Mouse (Mus musculus): Measurements from ENCODE around the gene Aldh1a2.

Gene Aldh1a2

GRCm38 (mm10) chr9:71216036-71216995, 727 bp downstream of the Aldh1a2 start:
- peak; percentile 17 for DNase-seq

- DNase-seq: no peak
Measured at GRCm38 (mm10) chr9:71216996-71217792, 1.6 kb downstream of the Aldh1a2 start.

GRCm38 (mm10) chr9:71217793-71218095, 2.2 kb downstream of the Aldh1a2 start:
- DNase-seq: no peak

GRCm38 (mm10) chr9:71219161-71219560, 3.6 kb downstream of the Aldh1a2 start:
- DNase-seq: no peak

GRCm38 (mm10) chr9:71220401-71220800, 4.8 kb downstream of the Aldh1a2 start:
- no peak for DNase-seq

GRCm38 (mm10) chr9:71227226-71227970, 11.8 kb downstream of the Aldh1a2 start:
- DNase-seq: no peak

- no peak for DNase-seq
Measured at GRCm38 (mm10) chr9:71230011-71230410, 14.4 kb downstream of the Aldh1a2 start.

GRCm38 (mm10) chr9:71236540-71236939, 21.0 kb downstream of the Aldh1a2 start:
- DNase-seq: peak; percentile 52

GRCm38 (mm10) chr9:71239926-71240325, 24.3 kb downstream of the Aldh1a2 start:
- DNase-seq: no peak

- DNase-seq: no peak
Measured at GRCm38 (mm10) chr9:71241515-71242411, 26.2 kb downstream of the Aldh1a2 start.

- DNase-seq: no peak
Measured at GRCm38 (mm10) chr9:71242412-71242781, 26.8 kb downstream of the Aldh1a2 start.

- no peak for DNase-seq
Measured at GRCm38 (mm10) chr9:71254380-71254779, 38.8 kb downstream of the Aldh1a2 start.

GRCm38 (mm10) chr9:71262711-71263110, 47.1 kb downstream of the Aldh1a2 start:
- DNase-seq: peak; percentile 31

GRCm38 (mm10) chr9:71269711-71270110, 54.1 kb downstream of the Aldh1a2 start:
- peak; percentile 35 for DNase-seq

GRCm38 (mm10) chr9:71270205-71270604, 54.6 kb downstream of the Aldh1a2 start:
- peak; percentile 9 for DNase-seq

GRCm38 (mm10) chr9:71276149-71276721, 60.6 kb downstream of the Aldh1a2 start:
- DNase-seq: no peak

GRCm38 (mm10) chr9:71278741-71279140, 63.2 kb downstream of the Aldh1a2 start:
- DNase-seq: no peak

GRCm38 (mm10) chr9:71283156-71283555, 67.6 kb downstream of the Aldh1a2 start:
- DNase-seq: no peak

GRCm38 (mm10) chr9:71285231-71285630, 69.6 kb downstream of the Aldh1a2 start:
- no peak for DNase-seq

- DNase-seq: no peak
Measured at GRCm38 (mm10) chr9:71286420-71286819, 70.8 kb downstream of the Aldh1a2 start.

- no peak for DNase-seq
Measured at GRCm38 (mm10) chr9:71288738-71289137, 73.1 kb downstream of the Aldh1a2 start.

GRCm38 (mm10) chr9:71289810-71290209, 74.2 kb downstream of the Aldh1a2 start:
- DNase-seq: no peak
